Mouse (Mus musculus): ENCODE results near the gene Ncstn.

DNA sequence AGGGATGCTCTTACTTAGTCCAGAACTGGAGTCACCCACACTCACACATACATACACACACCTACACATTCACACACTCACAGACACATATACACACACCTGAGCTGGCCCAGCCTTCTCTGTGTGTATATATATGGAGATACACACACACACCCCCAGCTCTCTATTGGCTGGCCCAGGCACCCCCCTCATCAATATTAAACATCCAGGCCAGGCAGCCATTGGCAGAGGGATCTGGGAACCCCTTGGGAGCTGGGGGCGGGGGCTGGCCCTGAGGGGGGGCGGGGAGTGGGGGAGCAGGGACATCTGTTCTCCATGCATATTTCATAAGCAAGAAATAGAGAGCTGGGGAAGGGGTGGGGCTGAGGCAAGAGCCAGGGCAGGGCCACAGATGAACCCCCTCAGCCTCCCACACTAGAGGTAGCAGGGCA, 25.1 kb downstream of the Ncstn start, which contains the start of gene Nhlh1:
- TF ChIP-seq GATA1 (IDR thresholded peaks at IDR 0.05; ENCODE audit: low read length): no peak
- no peak for TF ChIP-seq TAL1 (IDR thresholded peaks at IDR 0.05; ENCODE audit: low read length)
